Mouse (Mus musculus): ENCODE results near the gene Sirt2.

DNA sequence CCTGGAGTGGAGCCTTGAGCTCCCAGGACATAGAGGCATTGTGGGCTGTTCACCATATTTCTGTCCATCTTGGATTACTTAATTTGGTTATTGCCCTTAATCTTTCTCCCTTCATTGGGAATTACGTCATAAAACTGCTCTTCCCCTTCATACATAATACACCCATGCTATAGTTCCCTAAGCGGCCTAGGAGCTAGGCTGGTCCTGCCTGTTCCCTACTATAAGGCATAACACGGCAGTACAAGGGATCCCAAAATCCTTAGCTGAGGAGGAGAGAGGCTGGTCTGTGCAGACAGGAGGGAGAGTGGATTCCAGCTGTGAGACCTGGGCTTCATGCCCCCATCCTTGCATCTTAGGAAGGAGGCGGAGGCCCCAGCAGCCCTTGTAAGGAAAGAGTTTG is 51.4 kb downstream of the Sirt2 start:
- TF ChIP-seq POLR2A (IDR thresholded peaks at IDR 0.05; ENCODE audit: extremely low read depth, insufficient read depth, low read length) (no peak), CTCF (IDR thresholded peaks at IDR 0.05; ENCODE audit: low read depth, low read length) (no peak)
